Mouse (Mus musculus): ENCODE measurements at regions not wholly inside any gene's neighbourhood (a gene's known extent, or its start where the extent isn't known, plus 50 kb on each side); places are given as distances from the start of the nearest gene placed in this dataset.
A peak's percentile ranks its signal among the peaks of the same experiment; 100 is the strongest.

DNA sequence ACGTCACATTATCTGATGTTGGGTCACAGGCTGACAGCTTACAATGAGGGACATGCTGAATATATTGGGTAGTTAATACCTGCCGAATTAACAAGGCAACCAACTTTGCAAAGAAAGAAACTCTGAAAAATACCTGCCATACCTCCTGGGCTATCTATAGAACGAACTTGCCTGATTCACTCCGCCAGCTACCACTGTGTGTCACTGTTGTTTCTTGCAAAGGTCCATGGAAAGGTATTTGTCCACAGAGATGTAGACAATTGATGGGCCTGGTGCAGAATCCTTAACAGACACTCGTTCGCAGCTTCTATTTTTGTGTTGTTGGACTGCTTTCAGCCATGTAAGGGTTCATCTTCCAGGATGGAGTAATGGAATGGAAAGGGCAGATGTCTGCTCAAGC is 226.4 kb upstream of the Tmco5 start:
- 84% methylated on average over 6 of the region's 6 CpGs for WGBS
- TF ChIP-seq EP300 (IDR thresholded peaks at IDR 0.05), result no peak
- peak; percentile 22; the same call in 1 of the 2 replicates for TF ChIP-seq CTCF (IDR thresholded peaks at IDR 0.05)
- Histone ChIP-seq H3K4me2 (replicated peaks; ENCODE audit: low read depth, low read length) (no peak overlapping the region), H3K36me3 (ENCODE audit: insufficient read depth, low read length) (no peaks in the 10 kb centered on the region), H3K9ac (replicated peaks; ENCODE audit: low read depth) (no peak overlapping the region), H3K9me3 (ENCODE audit: low read length) (no peaks in the 10 kb centered on the region), H3K27ac (ENCODE audit: low read length) (no peak overlapping the region), H3K4me3 (ENCODE audit: low read depth, low read length) (no peak overlapping the region), H3K4me1 (ENCODE audit: insufficient read depth, low read depth, low read length) (no peaks in the 10 kb centered on the region), H3K27me3 (replicated peaks; ENCODE audit: insufficient read depth, low read length) (no peaks in the 10 kb centered on the region)
- no peak for ATAC-seq
- no peak for DNase-seq (ENCODE audit: low spot score)

DNA sequence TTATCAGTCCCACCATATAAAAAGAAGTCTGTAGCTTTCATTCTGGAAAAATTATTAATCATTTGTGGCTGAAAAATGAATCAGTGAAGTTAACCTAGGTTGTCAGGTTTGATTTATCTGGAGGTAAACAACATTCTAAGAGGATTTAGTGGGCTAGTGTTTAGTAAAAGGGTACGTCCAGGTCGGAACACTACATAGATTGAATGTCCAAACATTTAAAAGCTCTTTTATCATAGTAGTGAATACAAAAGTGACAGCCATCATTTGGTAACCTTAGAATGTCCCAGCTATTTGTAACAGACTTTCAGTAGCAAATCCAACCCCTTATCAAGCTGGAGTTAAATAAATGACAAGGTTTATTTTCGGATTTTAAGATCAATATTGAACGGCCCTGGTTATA is 192.7 kb upstream of the Tmco5 start:
- no peak for TF ChIP-seq EP300 (IDR thresholded peaks at IDR 0.05)
- TF ChIP-seq CTCF (IDR thresholded peaks at IDR 0.05), result no peak
- Histone ChIP-seq H3K27ac (ENCODE audit: low read length) (no peak overlapping the region), H3K9me3 (ENCODE audit: low read length) (no peaks in the 10 kb centered on the region), H3K4me1 (ENCODE audit: insufficient read depth, low read depth, low read length) (no peaks in the 10 kb centered on the region), H3K36me3 (ENCODE audit: insufficient read depth, low read length) (no peaks in the 10 kb centered on the region), H3K4me3 (ENCODE audit: low read depth, low read length) (no peak overlapping the region), H3K4me2 (replicated peaks; ENCODE audit: low read depth, low read length) (no peak overlapping the region), H3K9ac (replicated peaks; ENCODE audit: low read depth) (no peak overlapping the region), H3K27me3 (replicated peaks; ENCODE audit: insufficient read depth, low read length) (no peaks in the 10 kb centered on the region)
- 32% methylated on average over 4 of the region's 4 CpGs for WGBS
- ATAC-seq (no peak), DNase-seq (ENCODE audit: low spot score) (no peak)

DNA sequence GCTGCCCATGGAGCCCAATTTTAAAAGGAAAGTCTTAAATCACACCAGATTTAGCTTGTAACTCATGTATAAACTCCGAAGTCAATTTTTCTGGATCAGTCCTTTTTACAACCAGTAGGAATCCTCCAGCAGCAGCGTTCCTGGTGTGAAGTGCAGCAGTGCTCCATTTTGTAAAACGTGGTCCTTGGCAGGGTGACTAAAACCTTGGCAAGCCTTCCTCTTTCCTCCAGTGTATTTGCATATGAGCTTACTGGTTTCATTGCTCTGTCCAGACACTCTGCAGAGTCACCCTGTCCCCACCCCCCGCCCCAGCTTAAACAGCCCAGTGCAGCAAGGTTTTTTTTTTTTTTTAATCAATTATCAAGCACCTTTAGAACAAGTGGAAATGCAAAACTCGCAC is 180.9 kb upstream of the Tmco5 start:
- Histone ChIP-seq H3K4me2 (replicated peaks; ENCODE audit: low read depth, low read length) (no peak overlapping the region), H3K4me1 (ENCODE audit: insufficient read depth, low read depth, low read length) (no peaks in the 10 kb centered on the region), H3K27ac (ENCODE audit: low read length) (no peak overlapping the region), H3K27me3 (replicated peaks; ENCODE audit: insufficient read depth, low read length) (no peaks in the 10 kb centered on the region), H3K4me3 (ENCODE audit: low read depth, low read length) (no peak overlapping the region), H3K9ac (replicated peaks; ENCODE audit: low read depth) (no peak overlapping the region), H3K36me3 (ENCODE audit: insufficient read depth, low read length) (no peaks in the 10 kb centered on the region), H3K9me3 (ENCODE audit: low read length) (no peaks in the 10 kb centered on the region)
- 46% methylated on average over 5 of the region's 5 CpGs for WGBS
- ATAC-seq (no peak), DNase-seq (ENCODE audit: low spot score) (no peak)
- TF ChIP-seq CTCF (IDR thresholded peaks at IDR 0.05), result no peak
- no peak for TF ChIP-seq EP300 (IDR thresholded peaks at IDR 0.05)

DNA sequence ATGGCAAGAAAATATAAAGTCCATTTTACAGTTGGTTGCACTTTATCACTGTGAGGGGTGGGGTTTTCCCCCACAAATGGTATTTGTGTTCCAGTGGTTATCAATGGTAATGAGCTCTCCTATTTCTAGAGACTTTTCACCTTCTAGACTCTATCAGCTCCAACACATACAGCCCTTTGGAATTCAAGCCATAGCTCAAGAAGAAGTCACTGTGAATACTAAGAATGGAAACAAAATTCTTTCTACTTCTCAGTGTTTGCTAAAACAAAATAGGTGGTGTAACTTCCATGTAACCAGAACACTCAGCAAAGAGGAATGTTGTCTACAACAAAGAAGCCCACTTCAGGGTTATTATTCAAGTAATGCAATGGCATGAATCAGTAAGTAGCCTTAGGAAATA is 173.8 kb upstream of the Tmco5 start:
- Histone ChIP-seq H3K9me3 (ENCODE audit: low read length) (no peaks in the 10 kb centered on the region), H3K36me3 (ENCODE audit: insufficient read depth, low read length) (no peaks in the 10 kb centered on the region), H3K27ac (ENCODE audit: low read length) (no peak overlapping the region), H3K9ac (replicated peaks; ENCODE audit: low read depth) (no peak overlapping the region), H3K4me1 (ENCODE audit: insufficient read depth, low read depth, low read length) (no peaks in the 10 kb centered on the region), H3K4me2 (replicated peaks; ENCODE audit: low read depth, low read length) (no peak overlapping the region), H3K4me3 (ENCODE audit: low read depth, low read length) (no peak overlapping the region), H3K27me3 (replicated peaks; ENCODE audit: insufficient read depth, low read length) (no peaks in the 10 kb centered on the region)
- ATAC-seq, result peak; percentile 43; the same call in 1 of the 2 replicates
- peak; percentile 19 for DNase-seq (ENCODE audit: low spot score)
- TF ChIP-seq EP300 (IDR thresholded peaks at IDR 0.05) (peak; percentile 40; the same call in 1 of the 2 replicates), CTCF (IDR thresholded peaks at IDR 0.05) (no peak)

DNA sequence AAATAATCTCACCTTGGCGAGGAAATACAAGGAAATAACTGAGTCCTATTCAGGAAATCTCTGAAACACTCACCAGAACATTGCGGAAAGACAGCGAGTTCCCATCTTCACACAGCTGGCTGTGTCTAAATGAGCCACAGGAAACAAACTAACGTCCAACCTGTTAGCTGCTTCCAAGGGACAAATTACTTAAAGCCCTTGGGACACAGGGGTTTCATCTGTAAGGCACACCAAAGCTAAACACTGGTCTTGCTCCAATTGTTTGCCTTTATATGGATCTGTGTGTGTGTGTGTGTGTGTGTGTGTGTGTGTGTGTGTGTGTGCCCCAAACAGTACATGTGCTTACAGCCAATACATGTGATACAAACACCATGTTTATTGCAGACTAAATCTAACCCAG is 168.9 kb upstream of the Tmco5 start:
- 59% methylated on average over 4 of the region's 4 CpGs for WGBS
- DNase-seq (ENCODE audit: low spot score), result no peak
- no peaks in the 10 kb centered on the region for H3K36me3 ChIP-seq (ENCODE audit: insufficient read depth, low read length)

DNA sequence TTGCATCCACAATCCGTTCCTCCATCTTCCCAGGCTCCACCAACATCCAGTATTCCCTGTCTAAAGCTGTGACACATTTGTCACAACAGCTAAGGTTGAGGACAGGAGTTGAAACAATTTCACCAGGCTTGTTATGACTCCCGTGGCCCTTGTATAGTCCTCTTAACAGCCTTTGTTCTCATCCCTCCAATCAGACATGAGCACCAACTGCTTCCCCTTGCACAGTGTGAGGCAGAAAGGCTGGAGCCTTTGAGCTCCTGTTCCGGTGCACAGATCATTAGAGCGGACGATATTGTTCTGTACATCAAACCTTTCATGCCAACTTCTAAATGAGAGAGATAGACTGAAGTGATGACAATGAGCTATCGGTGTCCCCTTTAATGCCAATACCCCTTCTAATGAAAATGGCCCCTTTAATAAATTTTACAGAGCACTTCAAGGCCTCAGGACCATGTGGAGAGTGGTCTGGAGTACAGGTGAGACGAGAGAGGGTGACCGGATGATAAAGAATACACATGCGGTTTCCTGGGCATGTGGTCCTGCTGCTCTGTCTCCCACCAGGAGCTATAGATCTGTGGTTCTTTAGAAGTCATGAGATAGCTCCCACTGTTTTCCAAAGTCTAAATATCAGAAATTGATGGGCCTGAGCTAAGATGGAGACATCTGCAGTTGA is 161.8 kb upstream of the Tmco5 start:
- no peaks in the 10 kb centered on the region for H3K27me3 ChIP-seq (replicated peaks; ENCODE audit: insufficient read depth, low read length)
- WGBS, result 74% methylated on average over 9 of the region's 9 CpGs
- H3K9ac ChIP-seq (replicated peaks; ENCODE audit: low read depth), result no peak overlapping the region
- H3K36me3 ChIP-seq (ENCODE audit: insufficient read depth, low read length), result no peaks in the 10 kb centered on the region
- DNase-seq (ENCODE audit: low spot score) (no peak), ATAC-seq (no peak)
- H3K4me1 ChIP-seq (ENCODE audit: insufficient read depth, low read depth, low read length), result no peaks in the 10 kb centered on the region
- no peak for TF ChIP-seq CTCF (IDR thresholded peaks at IDR 0.05)
- TF ChIP-seq EP300 (IDR thresholded peaks at IDR 0.05), result no peak
- no peak overlapping the region for H3K27ac ChIP-seq (ENCODE audit: low read length)
- no peaks in the 10 kb centered on the region for H3K9me3 ChIP-seq (ENCODE audit: low read length)
- no peak overlapping the region for H3K4me2 ChIP-seq (replicated peaks; ENCODE audit: low read depth, low read length)
- H3K4me3 ChIP-seq (ENCODE audit: low read depth, low read length), result no peak overlapping the region

More for the DNA sequence above, 168.9 kb upstream of the Tmco5 start:
- no peak overlapping the region for H3K27ac ChIP-seq (ENCODE audit: low read length)
- TF ChIP-seq CTCF (IDR thresholded peaks at IDR 0.05), result no peak
- no peak for TF ChIP-seq EP300 (IDR thresholded peaks at IDR 0.05)
- H3K9me3 ChIP-seq (ENCODE audit: low read length), result no peaks in the 10 kb centered on the region
- H3K27me3 ChIP-seq (replicated peaks; ENCODE audit: insufficient read depth, low read length), result no peaks in the 10 kb centered on the region
- no peak for ATAC-seq
- H3K4me3 ChIP-seq (ENCODE audit: low read depth, low read length), result no peak overlapping the region
- no peak overlapping the region for H3K9ac ChIP-seq (replicated peaks; ENCODE audit: low read depth)
- H3K4me1 ChIP-seq (ENCODE audit: insufficient read depth, low read depth, low read length), result no peaks in the 10 kb centered on the region
- no peak overlapping the region for H3K4me2 ChIP-seq (replicated peaks; ENCODE audit: low read depth, low read length)

DNA sequence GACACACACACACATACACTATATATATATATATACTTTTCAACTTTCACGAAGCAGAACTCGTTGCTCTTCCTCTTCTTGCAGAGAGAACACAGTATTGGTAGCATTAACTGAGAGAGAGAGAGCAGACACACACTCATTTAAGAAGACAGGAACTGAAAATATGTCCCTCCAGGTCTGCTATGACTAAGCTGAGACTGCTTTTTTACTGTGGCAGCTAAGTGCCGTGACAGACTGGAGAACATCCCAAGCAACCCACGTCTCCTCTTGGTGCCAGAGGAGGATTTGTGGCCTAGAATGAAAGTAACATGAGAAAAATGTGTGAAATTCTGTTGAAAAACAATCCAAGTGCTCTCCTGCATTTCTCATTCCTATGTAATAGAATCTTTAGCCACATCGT is 159.9 kb upstream of the Tmco5 start:
- Histone ChIP-seq H3K9me3 (ENCODE audit: low read length) (no peaks in the 10 kb centered on the region), H3K4me2 (replicated peaks; ENCODE audit: low read depth, low read length) (no peak overlapping the region), H3K36me3 (ENCODE audit: insufficient read depth, low read length) (no peaks in the 10 kb centered on the region), H3K4me3 (ENCODE audit: low read depth, low read length) (no peak overlapping the region), H3K27me3 (replicated peaks; ENCODE audit: insufficient read depth, low read length) (no peaks in the 10 kb centered on the region), H3K27ac (ENCODE audit: low read length) (no peak overlapping the region), H3K9ac (replicated peaks; ENCODE audit: low read depth) (no peak overlapping the region), H3K4me1 (ENCODE audit: insufficient read depth, low read depth, low read length) (no peaks in the 10 kb centered on the region)
- 75% methylated on average over 5 of the region's 5 CpGs for WGBS
- TF ChIP-seq CTCF (IDR thresholded peaks at IDR 0.05) (no peak), EP300 (IDR thresholded peaks at IDR 0.05) (no peak)
- ATAC-seq (no peak), DNase-seq (ENCODE audit: low spot score) (no peak)
